Mouse (Mus musculus): ENCODE results near the gene Ppy. TPM values are rescaled to one million over a fixed set of nuclear protein-coding genes. Genes with fewer than 3 reads are reported as not detected.
A peak's percentile ranks its signal among the peaks of the same experiment; 100 is the strongest.

The Ppy gene
- polyA plus RNA-seq, 1 experiment from 2014 or later, result not detected

DNA sequence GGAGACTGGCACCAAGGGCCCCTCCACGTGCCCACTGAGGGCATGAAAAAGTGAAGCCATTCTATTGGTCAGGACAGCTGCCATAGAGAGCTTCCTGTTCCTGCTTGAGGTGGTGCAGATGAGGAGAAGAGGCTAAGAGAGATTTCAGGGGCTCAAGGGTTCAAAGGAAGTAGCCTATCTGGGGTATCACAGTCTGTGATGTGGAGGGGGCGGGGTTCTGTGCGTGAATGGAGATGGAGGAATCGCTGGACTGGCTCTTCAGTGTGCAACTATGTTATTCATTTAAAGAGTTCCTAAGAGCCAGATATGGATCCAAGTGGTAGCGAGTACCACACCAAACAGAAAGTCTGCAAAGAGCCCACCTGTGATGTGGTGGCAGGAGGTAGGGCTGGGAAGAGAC is 4.7 kb downstream of the Ppy start:
- no peak for TF ChIP-seq CTCF (IDR thresholded peaks at IDR 0.05; ENCODE audit: low read depth)
- Histone ChIP-seq H3K4me2 (ENCODE audit: low read length) (peak overlapping the region; percentile 32), H3K9me3 (replicated peaks; ENCODE audit: low read length) (no peaks in the 10 kb centered on the region), H3K9ac (ENCODE audit: low read depth, low read length) (no peak overlapping the region), H3K4me1 (replicated peaks; ENCODE audit: insufficient read depth, low read length) (no peaks in the 10 kb centered on the region), H3K27me3 (ENCODE audit: insufficient read depth, low read length) (no peaks in the 10 kb centered on the region), H3K36me3 (ENCODE audit: insufficient read depth, low read length) (no peaks in the 10 kb centered on the region), H3K27ac (no peak overlapping the region), H3K4me3 (replicated peaks; ENCODE audit: low read depth, low read length) (no peak overlapping the region)
- DNase-seq (ENCODE audit: low spot score) (no peak), ATAC-seq (replicated peaks; ENCODE audit: low FRiP score, low read depth) (no peak)
- 75% methylated on average over 5 of the region's 5 CpGs for WGBS

DNA sequence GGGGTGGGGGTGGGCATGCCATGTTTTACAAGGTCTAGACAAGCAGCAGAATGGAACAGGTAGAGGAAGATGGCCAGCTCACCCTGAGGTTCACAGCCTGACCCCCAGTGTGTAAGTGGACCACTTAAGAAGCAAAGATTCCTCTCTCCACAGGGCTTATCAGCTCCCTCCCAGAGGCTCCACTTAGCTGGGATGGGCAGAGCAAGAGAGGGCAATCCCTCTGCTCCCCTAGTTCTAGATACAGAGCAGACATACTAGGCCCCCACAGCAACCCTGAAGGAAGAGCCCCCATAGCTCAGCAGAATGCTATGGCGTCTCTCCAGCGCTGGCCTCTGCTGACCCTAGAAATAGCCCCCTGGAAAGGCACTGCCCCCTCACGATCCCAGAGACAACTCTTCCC is 5.4 kb downstream of the Ppy start:
- ATAC-seq (replicated peaks; ENCODE audit: low FRiP score, low read depth), result no peak
- TF ChIP-seq CTCF (IDR thresholded peaks at IDR 0.05; ENCODE audit: low read depth), result no peak
- 69% methylated on average over 3 of the region's 3 CpGs for WGBS
- H3K27me3 ChIP-seq (ENCODE audit: insufficient read depth, low read length), result no peaks in the 10 kb centered on the region
- no peak overlapping the region for H3K9ac ChIP-seq (ENCODE audit: low read depth, low read length)
- H3K4me3 ChIP-seq (replicated peaks; ENCODE audit: low read depth, low read length), result no peak overlapping the region
- no peaks in the 10 kb centered on the region for H3K4me1 ChIP-seq (replicated peaks; ENCODE audit: insufficient read depth, low read length)
- DNase-seq (ENCODE audit: low spot score), result no peak
- no peaks in the 10 kb centered on the region for H3K9me3 ChIP-seq (replicated peaks; ENCODE audit: low read length)
- H3K4me2 ChIP-seq (ENCODE audit: low read length), result no peak overlapping the region
- no peak overlapping the region for H3K27ac ChIP-seq
- H3K36me3 ChIP-seq (ENCODE audit: insufficient read depth, low read length), result no peaks in the 10 kb centered on the region

DNA sequence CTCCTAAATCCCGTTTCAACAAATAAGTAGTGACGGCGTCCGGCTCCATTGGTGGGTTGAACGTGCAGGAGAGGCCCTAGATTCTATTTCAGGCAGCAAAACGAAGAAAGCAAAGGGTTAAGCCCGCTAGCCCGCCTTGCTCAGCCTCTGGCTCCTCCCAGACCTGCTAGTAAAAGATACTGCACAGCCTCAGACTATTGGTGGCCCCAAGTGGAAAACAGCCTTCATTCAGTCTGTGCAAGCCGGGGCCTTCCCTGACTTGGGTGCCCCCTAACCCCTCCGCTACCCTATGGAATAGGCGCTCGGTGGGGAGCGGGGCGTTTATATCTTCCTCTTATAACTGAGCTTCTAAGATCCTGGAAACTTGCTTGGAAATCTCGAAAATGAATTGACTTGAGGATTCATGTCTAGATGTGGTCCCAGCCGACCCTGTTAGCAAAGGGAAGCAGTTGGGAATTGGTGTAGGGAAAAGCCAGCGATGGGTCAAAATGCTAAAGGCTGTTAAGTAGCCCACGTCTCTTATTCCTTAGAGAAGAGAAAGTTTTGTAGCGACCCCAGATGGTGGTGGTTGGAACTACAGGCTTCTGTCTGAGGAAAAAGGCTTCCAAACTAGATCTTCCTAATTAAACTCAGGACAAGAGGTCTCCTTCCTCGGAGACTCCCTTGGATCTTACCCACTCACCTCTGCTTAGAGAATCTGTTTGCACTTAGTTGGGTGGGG is 11.9 kb downstream of the Ppy start:
- ATAC-seq (replicated peaks; ENCODE audit: low FRiP score, low read depth), result peak; percentile 23; the same call in 1 of the 2 replicates
- Histone ChIP-seq H3K9me3 (replicated peaks; ENCODE audit: low read length) (no peaks in the 10 kb centered on the region), H3K36me3 (ENCODE audit: insufficient read depth, low read length) (no peaks in the 10 kb centered on the region), H3K27me3 (ENCODE audit: insufficient read depth, low read length) (no peaks in the 10 kb centered on the region), H3K4me3 (replicated peaks; ENCODE audit: low read depth, low read length) (peak overlapping the region; percentile 46), H3K4me1 (replicated peaks; ENCODE audit: insufficient read depth, low read length) (peaks cover 8% of the 10 kb centered on the region; the same call in 1 of the 2 replicates), H3K4me2 (ENCODE audit: low read length) (peak overlapping the region; percentile 63), H3K27ac (peak overlapping the region; percentile 79), H3K9ac (ENCODE audit: low read depth, low read length) (no peak overlapping the region)
- peak; percentile 93 for DNase-seq (ENCODE audit: low spot score)
- WGBS, result 1% methylated on average over 20 of the region's 20 CpGs
- TF ChIP-seq CTCF (IDR thresholded peaks at IDR 0.05; ENCODE audit: low read depth), result peak; percentile 72

DNA sequence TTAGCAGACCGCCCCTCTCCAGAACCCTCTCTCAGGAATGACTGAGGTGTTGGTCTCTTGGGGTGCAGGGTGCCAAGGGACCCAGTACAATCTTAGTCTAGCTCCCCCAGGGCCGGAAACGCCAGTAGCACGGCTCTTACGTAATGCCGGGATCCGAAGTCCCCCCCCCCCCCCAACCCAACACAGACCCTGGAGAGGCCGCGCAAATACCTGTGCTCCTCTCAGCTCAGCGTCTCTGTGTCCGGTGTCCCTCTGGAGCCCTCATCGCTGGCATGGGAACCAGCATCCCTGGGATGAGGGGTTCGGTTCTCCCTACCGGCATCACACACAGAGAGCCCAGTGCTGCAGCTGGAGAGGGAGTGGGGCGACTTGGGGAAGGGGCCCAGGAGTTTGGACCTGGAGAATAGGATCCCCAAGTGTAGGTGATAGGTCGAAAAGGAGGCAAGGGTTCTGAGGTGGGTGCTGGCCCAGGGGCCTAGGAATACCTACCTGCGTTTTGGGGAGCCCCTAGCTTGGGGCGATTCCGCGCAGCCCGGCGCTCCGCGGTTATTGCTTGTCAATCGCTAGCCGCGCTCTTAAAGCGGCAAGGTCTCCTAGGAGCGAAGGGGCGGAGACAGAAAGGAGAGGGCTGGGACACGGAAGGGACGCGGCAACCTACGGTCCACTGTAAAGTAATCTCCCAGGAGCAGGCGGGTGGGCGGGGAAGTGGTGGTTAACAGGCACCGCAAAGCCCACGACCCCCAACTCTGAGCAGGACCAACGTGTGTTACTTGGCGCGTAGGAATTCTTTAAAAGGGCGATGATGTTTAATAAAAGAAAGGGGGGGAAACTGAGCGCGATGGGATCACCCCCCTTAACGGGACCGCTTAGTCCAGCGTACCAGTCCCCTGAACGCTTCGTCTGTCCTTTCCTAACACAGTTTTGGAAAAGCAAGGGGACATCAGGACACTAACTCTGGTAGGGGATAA is 12.9 kb downstream of the Ppy start, which contains the start of gene Mpp2:
Gene Mpp2, minus strand, starts transcription at position 585 of the 968 bp plus-strand sequence.
- ATAC-seq (replicated peaks; ENCODE audit: low FRiP score, low read depth) (peak; percentile 15; the same call in 1 of the 2 replicates), DNase-seq (ENCODE audit: low spot score) (peak; percentile 92)
- no peak for TF ChIP-seq CTCF (IDR thresholded peaks at IDR 0.05; ENCODE audit: low read depth)
- peak within 1 kb of the TSS; percentile 63 for H3K4me2 ChIP-seq (ENCODE audit: low read length)
- no peaks in the 10 kb centered on the region for H3K36me3 ChIP-seq (ENCODE audit: insufficient read depth, low read length)
- H3K27me3 ChIP-seq (ENCODE audit: insufficient read depth, low read length), result no peaks in the 10 kb centered on the region
- peak within 1 kb of the TSS; percentile 48 for H3K9ac ChIP-seq (ENCODE audit: low read depth, low read length)
- no peaks in the 10 kb centered on the region for H3K9me3 ChIP-seq (replicated peaks; ENCODE audit: low read length)
- H3K27ac ChIP-seq, result peak within 1 kb of the TSS; percentile 79
- peak within 1 kb of the TSS; percentile 46 for H3K4me3 ChIP-seq (replicated peaks; ENCODE audit: low read depth, low read length)
- under 1% methylated on average over 49 of the region's 49 CpGs for WGBS
- peaks cover 8% of the 10 kb centered on the region; the same call in 1 of the 2 replicates for H3K4me1 ChIP-seq (replicated peaks; ENCODE audit: insufficient read depth, low read length)

DNA sequence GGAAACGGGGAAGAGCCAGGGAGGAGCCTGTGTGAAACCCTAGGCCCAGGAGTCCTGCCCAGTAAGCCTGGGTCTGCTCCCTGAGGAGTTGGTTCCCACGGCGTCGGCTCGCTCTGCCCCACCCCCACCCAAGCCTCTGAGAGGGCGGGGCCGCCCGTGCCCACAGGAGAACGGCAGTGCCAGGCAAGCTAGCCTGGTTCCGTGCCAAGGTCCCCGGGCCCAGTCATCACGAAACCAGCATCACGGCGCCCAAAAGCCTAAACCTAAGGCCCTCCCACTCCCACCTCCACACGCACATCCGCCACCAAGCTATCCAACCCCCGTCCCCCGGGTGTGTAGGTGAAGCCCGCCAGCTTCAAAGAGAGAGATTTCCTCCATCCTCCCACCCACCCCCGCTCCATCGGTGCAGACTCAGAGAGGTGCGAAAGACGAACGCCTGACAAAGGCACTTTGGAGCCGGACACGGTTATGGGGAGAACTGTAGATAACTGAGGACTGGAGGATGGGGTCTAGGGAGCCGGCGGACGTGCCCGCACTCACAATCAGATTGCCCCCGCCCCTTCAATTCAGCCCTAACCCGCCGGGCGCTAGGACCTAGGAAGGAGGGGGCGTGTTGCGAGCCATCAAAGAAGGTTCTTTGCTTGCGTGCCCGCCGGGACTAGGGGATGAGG is 13.9 kb downstream of the Ppy start:
- no peaks in the 10 kb centered on the region for H3K36me3 ChIP-seq (ENCODE audit: insufficient read depth, low read length)
- under 1% methylated on average over 38 of the region's 39 CpGs for WGBS
- H3K4me2 ChIP-seq (ENCODE audit: low read length), result peak overlapping the region; percentile 63
- H3K4me3 ChIP-seq (replicated peaks; ENCODE audit: low read depth, low read length), result peak overlapping the region; percentile 46
- DNase-seq (ENCODE audit: low spot score) (peak; percentile 91), ATAC-seq (replicated peaks; ENCODE audit: low FRiP score, low read depth) (peak; percentile 57)
- peak overlapping the region; percentile 79 for H3K27ac ChIP-seq
- H3K27me3 ChIP-seq (ENCODE audit: insufficient read depth, low read length), result no peaks in the 10 kb centered on the region
- H3K4me1 ChIP-seq (replicated peaks; ENCODE audit: insufficient read depth, low read length), result peaks cover 8% of the 10 kb centered on the region; the same call in 1 of the 2 replicates
- peak overlapping the region; percentile 48 for H3K9ac ChIP-seq (ENCODE audit: low read depth, low read length)
- TF ChIP-seq CTCF (IDR thresholded peaks at IDR 0.05; ENCODE audit: low read depth), result 0 out of 2 replicates have a peak, but pooled peaks have one; percentile 17
- no peaks in the 10 kb centered on the region for H3K9me3 ChIP-seq (replicated peaks; ENCODE audit: low read length)

Data from kidney, postnatal 0 days (tissue).